Mouse (Mus musculus) bone marrow macrophage, adult 2 months (primary cell): ENCODE data around the gene Srms. TPM values are rescaled to one million over a fixed set of nuclear protein-coding genes. Genes with fewer than 3 reads are reported as not detected.

Experiments
- H3K27ac ChIP-seq: 2 replicates; pipeline ENCODE4 v1.5.1; 2012; ENCODE audit warnings: low read depth, low read length; ENCODE audit not compliant: insufficient read depth
- H3K4me1 ChIP-seq: 2 replicates; pipeline ENCODE4 v1.6.1; 2012; ENCODE audit warnings: low read length; ENCODE audit not compliant: control insufficient read depth, insufficient read depth
- H3K4me3 ChIP-seq: 2 replicates; pipeline ENCODE4 v1.5.1; 2012; ENCODE audit warnings: mild to moderate bottlenecking, low read length, moderate library complexity; ENCODE audit not compliant: insufficient read depth
- CTCF ChIP-seq: IDR thresholded peaks from 2 replicates; pipeline ENCODE4 v1.5.1; 2012; ENCODE audit warnings: low read depth, mild to moderate bottlenecking, low read length, moderate library complexity
- POLR2A ChIP-seq: IDR thresholded peaks from 2 replicates; pipeline ENCODE4 v1.6.1; 2012; ENCODE audit warnings: mild to moderate bottlenecking, low read depth, low read length, borderline replicate concordance
- polyA plus RNA-seq: library from polyadenylated mRNA; stranded (reverse); fragments of >200 nt; gene quantifications from 2 replicates; pipeline ENCODE4 v1.2.4, GENCODE M21; 2012; ENCODE audit not compliant: missing spikeins, insufficient read depth, insufficient read length

The Srms gene
- polyA plus RNA-seq, 1 experiment = not detected

DNA sequence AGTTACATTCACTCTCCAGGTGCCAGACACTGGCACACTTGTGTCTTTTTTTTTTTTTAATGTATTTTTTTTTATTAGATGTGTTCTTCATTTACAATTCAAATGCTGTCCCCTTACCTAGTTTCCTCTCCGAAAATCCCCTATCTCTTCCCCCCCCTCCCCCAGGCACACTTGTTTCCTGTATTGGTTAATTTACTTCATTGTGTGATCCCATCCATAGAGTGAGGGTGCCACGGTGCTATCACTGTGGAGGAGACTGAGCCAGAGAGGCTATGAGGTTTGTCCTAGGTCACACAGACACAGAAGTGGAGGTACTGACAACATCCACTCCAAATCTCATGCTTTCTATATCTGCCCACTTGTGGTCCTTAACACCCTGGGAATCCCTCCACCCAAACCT lies 25.9 kb upstream of the Srms start:
- Histone ChIP-seq H3K4me3 (no peak overlapping the region), H3K4me1 (peaks cover 25% of the 10 kb centered on the region), H3K27ac (no peak overlapping the region)
- no peak for TF ChIP-seq POLR2A
- TF ChIP-seq CTCF = no peak

- Histone ChIP-seq H3K27ac (no peak overlapping the region), H3K4me1 (peaks cover 25% of the 10 kb centered on the region), H3K4me3 (no peak overlapping the region)
- no peak for TF ChIP-seq POLR2A
- TF ChIP-seq CTCF = no peak
Observed at GRCm38 (mm10) chr2:181238091-181238610, 25.2 kb upstream of the Srms start.

GRCm38 (mm10) chr2:181237251-181238014 lies 24.4 kb upstream of the Srms start:
- peaks cover 24% of the 10 kb centered on the region for H3K4me1 ChIP-seq
- TF ChIP-seq CTCF = no peak
- TF ChIP-seq POLR2A = no peak
- no peak overlapping the region for H3K27ac ChIP-seq
- no peak overlapping the region for H3K4me3 ChIP-seq

DNA sequence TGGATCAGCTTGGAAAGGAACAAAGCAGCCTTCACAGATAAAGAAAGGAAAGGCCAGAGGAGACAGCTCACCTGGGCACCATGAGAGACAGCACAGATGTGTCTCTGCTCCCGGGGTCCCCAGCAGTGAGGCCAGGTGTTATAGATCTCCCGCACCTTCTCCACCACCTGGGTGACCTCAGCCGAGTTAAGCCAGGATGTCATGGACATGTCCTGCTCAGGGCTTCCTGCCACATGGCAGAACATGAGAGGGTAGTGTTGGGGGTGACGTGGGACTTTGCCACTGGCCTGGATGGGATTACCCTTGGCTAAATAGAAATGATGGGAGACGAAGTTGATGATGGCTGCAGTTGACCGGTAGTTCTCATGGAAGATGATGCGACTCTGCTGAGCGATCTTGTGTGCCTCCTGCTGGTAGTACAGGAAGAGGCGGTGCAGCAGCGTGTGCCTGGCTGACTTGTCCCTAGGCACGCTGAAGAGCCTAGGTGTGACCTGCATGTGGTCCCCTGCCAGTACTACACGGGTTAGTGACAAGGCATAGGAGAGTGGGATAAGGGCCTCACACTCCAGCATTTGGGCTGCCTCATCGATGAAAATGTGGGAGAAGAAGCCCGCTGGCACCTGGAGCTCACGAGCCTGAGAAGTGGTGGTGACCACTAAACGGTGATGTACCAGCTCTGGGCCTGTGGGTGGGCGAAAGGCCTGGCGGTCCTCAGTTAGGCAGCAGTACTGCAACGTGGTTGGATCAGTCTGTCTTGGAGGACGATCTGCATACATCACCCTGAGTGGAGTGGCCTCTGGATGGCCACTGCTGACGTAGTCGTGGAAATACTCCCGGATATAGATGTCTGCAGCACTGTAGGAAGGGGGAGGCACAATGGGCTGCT lies 22.9 kb upstream of the Srms start:
- Histone ChIP-seq H3K4me1 (peaks cover 17% of the 10 kb centered on the region), H3K27ac (no peak overlapping the region), H3K4me3 (no peak overlapping the region)
- TF ChIP-seq POLR2A (no peak), CTCF (no peak)

GRCm38 (mm10) chr2:181234680-181235079 lies 21.7 kb upstream of the Srms start:
- Histone ChIP-seq H3K4me1 (peaks cover 17% of the 10 kb centered on the region), H3K4me3 (no peak overlapping the region), H3K27ac (no peak overlapping the region)
- no peak for TF ChIP-seq POLR2A
- TF ChIP-seq CTCF = no peak

DNA sequence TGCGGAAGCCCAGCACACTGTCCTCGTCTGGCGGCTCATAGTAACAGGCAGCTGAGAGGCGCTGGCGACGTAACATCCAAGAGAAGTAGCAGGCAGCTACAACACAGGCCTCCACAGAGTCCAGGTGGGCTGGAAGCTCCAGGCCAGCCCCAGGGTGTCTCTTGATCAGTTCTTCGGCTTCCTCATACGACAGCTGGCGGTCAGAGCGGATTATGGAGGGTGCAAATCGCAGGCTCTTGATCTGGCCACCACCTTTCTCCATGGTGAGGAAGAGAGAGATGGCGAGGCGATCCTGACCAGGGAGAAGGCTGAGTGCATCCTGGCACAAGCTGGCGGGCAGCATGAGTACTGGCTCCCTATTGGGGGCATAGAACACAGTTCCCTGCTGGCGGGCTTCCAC lies 20.5 kb upstream of the Srms start:
- no peak overlapping the region for H3K27ac ChIP-seq
- H3K4me3 ChIP-seq = no peak overlapping the region
- H3K4me1 ChIP-seq = peaks cover 16% of the 10 kb centered on the region
- TF ChIP-seq CTCF = no peak
- TF ChIP-seq POLR2A = no peak

GRCm38 (mm10) chr2:181231171-181231570 lies 18.2 kb upstream of the Srms start:
- no peak overlapping the region for H3K4me3 ChIP-seq
- TF ChIP-seq POLR2A (no peak), CTCF (no peak)
- peaks cover 2% of the 10 kb centered on the region; the same call in 1 of the 2 replicates for H3K4me1 ChIP-seq
- no peak overlapping the region for H3K27ac ChIP-seq

- H3K27ac ChIP-seq = no peak overlapping the region
- H3K4me1 ChIP-seq = peaks cover 2% of the 10 kb centered on the region; the same call in 1 of the 2 replicates
- TF ChIP-seq CTCF (no peak), POLR2A (no peak)
- no peak overlapping the region for H3K4me3 ChIP-seq
Observed at GRCm38 (mm10) chr2:181228335-181228734, 15.3 kb upstream of the Srms start.

GRCm38 (mm10) chr2:181227122-181227521 lies 14.1 kb upstream of the Srms start:
- Histone ChIP-seq H3K4me3 (no peak overlapping the region), H3K4me1 (peaks cover 2% of the 10 kb centered on the region; the same call in 1 of the 2 replicates), H3K27ac (no peak overlapping the region)
- no peak for TF ChIP-seq POLR2A
- TF ChIP-seq CTCF = no peak

- Histone ChIP-seq H3K27ac (no peak overlapping the region), H3K4me3 (no peak overlapping the region), H3K4me1 (peaks cover 6% of the 10 kb centered on the region)
- no peak for TF ChIP-seq CTCF
- no peak for TF ChIP-seq POLR2A
Observed at GRCm38 (mm10) chr2:181224994-181225393, 12.0 kb upstream of the Srms start.
